Mouse (Mus musculus) T-cell, adult 66 days (primary cell): ENCODE data around the gene Vmn1r143. TPM values are rescaled to one million over a fixed set of nuclear protein-coding genes. Genes with fewer than 3 reads are reported as not detected.

Experiments
- total RNA-seq, 2 experiments: library from RNA; stranded (reverse); gene quantifications; 3 replicates in 1 of 2; 4 replicates in 1 of 2; pipeline ENCODE4 v1.2.4; 2023

Gene Vmn1r143
- total RNA-seq, result not detected

GRCm38 (mm10) chr7:22189077-22189476 is at the start of gene Vmn1r143:
Gene Vmn1r143 (plus strand): TSS chr7:22189377.

GRCm38 (mm10) chr7:22163935-22164334 is 25.2 kb upstream of the Vmn1r143 start, which contains the start of gene Vmn1r142:
Gene Vmn1r142 (minus strand): TSS chr7:22164035.

GRCm38 (mm10) chr7:22201164-22201563 is 12.0 kb downstream of the Vmn1r143 start, which contains the start of gene Gm8653:
Gene Gm8653 (minus strand): TSS chr7:22201264.

DNA sequence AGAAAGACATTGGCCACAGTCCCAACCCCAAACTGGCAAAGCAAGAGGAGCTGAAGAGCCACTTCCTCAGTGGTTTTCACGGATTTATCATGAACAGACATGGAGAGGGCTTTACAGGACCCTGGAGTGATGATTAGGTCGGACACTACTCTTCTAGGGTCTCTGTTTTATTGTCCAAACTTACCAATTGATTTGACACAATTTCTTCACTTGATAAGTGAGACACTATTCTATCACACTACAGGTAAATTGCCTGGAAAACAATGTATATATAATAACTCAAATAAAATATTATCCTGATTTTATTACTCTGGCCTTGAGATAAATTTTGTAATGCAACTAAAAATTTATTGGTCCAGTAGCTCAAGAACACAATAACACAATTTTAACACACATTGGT is 40.2 kb downstream of the Vmn1r143 start, which contains the start of gene Gm8453:
Gene Gm8453, minus strand, starts transcription at position 101 of the 400 bp plus-strand sequence.

Other genes with a start within 250 kb of the Vmn1r143 start
- gene Vmn1r137, start 194.8 kb upstream of the Vmn1r143 start, total RNA-seq, result not detected
- gene Vmn1r138, start 160.5 kb upstream of the Vmn1r143 start, total RNA-seq, result not detected
- gene Gm6176, start 133.1 kb upstream of the Vmn1r143 start, total RNA-seq, result not detected
- gene Vmn1r139, start 120.3 kb upstream of the Vmn1r143 start, total RNA-seq, result not detected
- gene Gm16451, start 71.1 kb upstream of the Vmn1r143 start, total RNA-seq, result not detected
- not detected for gene Gm10666, start 54.6 kb upstream of the Vmn1r143 start, total RNA-seq
- gene Vmn1r142, start 25.3 kb upstream of the Vmn1r143 start, total RNA-seq, result not detected
- gene Gm8653, start 11.9 kb downstream of the Vmn1r143 start, total RNA-seq, result not detected
- gene Gm8453, start 40.1 kb downstream of the Vmn1r143 start, total RNA-seq, result not detected
- not detected for gene Gm4187, start 140.3 kb downstream of the Vmn1r143 start, total RNA-seq
- gene Gm8660, start 181.7 kb downstream of the Vmn1r143 start, total RNA-seq, result not detected
- not detected for gene Vmn1r148, start 224.2 kb downstream of the Vmn1r143 start, total RNA-seq
- gene Vmn1r149, start 248.9 kb downstream of the Vmn1r143 start, total RNA-seq, result not detected